Mouse (Mus musculus) retina, postnatal 1 day (tissue): Measurements from ENCODE around the gene Fam124a.
"Not testable (repeated sequence)": the region's sequence is repeated elsewhere in the genome, so short reads cannot be mapped to it uniquely, and the experiment has no call there.

Source experiments
- DNase-seq: peaks from one replicate; pipeline ENCODE4 v3.0.0-alpha.2; 2012

Fam124a gene

GRCm38 (mm10) chr14:62555309-62555829, at the start of gene Fam124a:
Gene Fam124a, plus strand, starts transcription at chr14:62555737.
- peak; percentile 94 for DNase-seq

GRCm38 (mm10) chr14:62506261-62506660, 49.3 kb upstream of the Fam124a start:
- peak; percentile 17 for DNase-seq

GRCm38 (mm10) chr14:62509350-62509749, 46.2 kb upstream of the Fam124a start:
- no peak for DNase-seq

GRCm38 (mm10) chr14:62512845-62513244, 42.7 kb upstream of the Fam124a start:
- no peak for DNase-seq

- DNase-seq = no peak
Observed at GRCm38 (mm10) chr14:62530951-62531350, 24.6 kb upstream of the Fam124a start.

GRCm38 (mm10) chr14:62536127-62536526, 19.4 kb upstream of the Fam124a start:
- no peak for DNase-seq

GRCm38 (mm10) chr14:62536988-62537387, 18.5 kb upstream of the Fam124a start:
- no peak for DNase-seq

- DNase-seq = no peak
Observed at GRCm38 (mm10) chr14:62539834-62540233, 15.7 kb upstream of the Fam124a start.

GRCm38 (mm10) chr14:62541751-62542150, 13.8 kb upstream of the Fam124a start:
- DNase-seq = no peak

- DNase-seq = no peak
Observed at GRCm38 (mm10) chr14:62546296-62546695, 9.2 kb upstream of the Fam124a start.

- no peak for DNase-seq
Observed at GRCm38 (mm10) chr14:62546746-62547145, 8.8 kb upstream of the Fam124a start.

- DNase-seq = no peak
Observed at GRCm38 (mm10) chr14:62550121-62550520, 5.4 kb upstream of the Fam124a start.

GRCm38 (mm10) chr14:62552771-62553170, 2.8 kb upstream of the Fam124a start:
- DNase-seq = no peak

GRCm38 (mm10) chr14:62553786-62554185, 1.8 kb upstream of the Fam124a start:
- peak; percentile 73 for DNase-seq

- DNase-seq = peak; percentile 58
Observed at GRCm38 (mm10) chr14:62555840-62556810, 588 bp downstream of the Fam124a start.

- DNase-seq = no peak
Observed at GRCm38 (mm10) chr14:62557111-62557510, 1.6 kb downstream of the Fam124a start.

- DNase-seq = peak; percentile 16
Observed at GRCm38 (mm10) chr14:62561875-62562748, 6.6 kb downstream of the Fam124a start.

- DNase-seq = no peak
Observed at GRCm38 (mm10) chr14:62563679-62564078, 8.1 kb downstream of the Fam124a start.

GRCm38 (mm10) chr14:62566821-62567220, 11.3 kb downstream of the Fam124a start, which contains the start of gene Gm4131:
Gene Gm4131, minus strand, starts transcription at chr14:62566921.
- DNase-seq = not testable (repeated sequence)

- no peak for DNase-seq
Observed at GRCm38 (mm10) chr14:62569463-62569862, 13.9 kb downstream of the Fam124a start.

- no peak for DNase-seq
Observed at GRCm38 (mm10) chr14:62570299-62570698, 14.8 kb downstream of the Fam124a start.

- no peak for DNase-seq
Observed at GRCm38 (mm10) chr14:62573454-62573853, 17.9 kb downstream of the Fam124a start.

- DNase-seq = no peak
Observed at GRCm38 (mm10) chr14:62574906-62575305, 19.4 kb downstream of the Fam124a start.
